Mouse (Mus musculus) left cerebral cortex, postnatal 14 days (tissue): Measurements from ENCODE around the gene Ttc9. TPM values are rescaled to one million over a fixed set of nuclear protein-coding genes. Genes with fewer than 3 reads are reported as not detected.

Source experiments
- DNase-seq, 2 experiments: peaks; one replicate each; pipeline ENCODE4 v3.0.0; 2021 to 2022; ENCODE audit warnings: low spot score in 2 of 2, mixed read lengths in 1 of 2
- intact Hi-C: fragments of 180-260 bp; cut with DNase I; formaldehyde crosslinking; loops from one replicate; pipeline ENCODE4 v1.15.1; 2025
- long read RNA-seq, 2 experiments: library from polyadenylated mRNA; stranded (forward); transcript quantifications; one replicate each; pipeline ENCODE4 v2.0.0; 2021
- total RNA-seq, 2 experiments: library from RNA; stranded (reverse); gene quantifications; 2 replicates each; pipeline ENCODE4 v1.2.3; 2021

Gene Ttc9
- 10 to 100 TPM; 61.2 to 63.2 TPM for total RNA-seq
- long read RNA-seq, experiment 1, transcript Ttc9-201 (3 exons, 2,042 nt), result major isoform, 74 of 85 reads
- long read RNA-seq, experiment 1, partial matches to known transcripts, result 0 of 85 reads
- long read RNA-seq, experiment 1, other reads (novel, unspliced or antisense), result 11 of 85 reads
- long read RNA-seq, experiment 2, transcript Ttc9-201 (3 exons, 2,042 nt), result major isoform, 63 of 74 reads
- long read RNA-seq, experiment 2, partial matches to known transcripts, result 0 of 74 reads
- long read RNA-seq, experiment 2, other reads (novel, unspliced or antisense), result 11 of 74 reads

DNA sequence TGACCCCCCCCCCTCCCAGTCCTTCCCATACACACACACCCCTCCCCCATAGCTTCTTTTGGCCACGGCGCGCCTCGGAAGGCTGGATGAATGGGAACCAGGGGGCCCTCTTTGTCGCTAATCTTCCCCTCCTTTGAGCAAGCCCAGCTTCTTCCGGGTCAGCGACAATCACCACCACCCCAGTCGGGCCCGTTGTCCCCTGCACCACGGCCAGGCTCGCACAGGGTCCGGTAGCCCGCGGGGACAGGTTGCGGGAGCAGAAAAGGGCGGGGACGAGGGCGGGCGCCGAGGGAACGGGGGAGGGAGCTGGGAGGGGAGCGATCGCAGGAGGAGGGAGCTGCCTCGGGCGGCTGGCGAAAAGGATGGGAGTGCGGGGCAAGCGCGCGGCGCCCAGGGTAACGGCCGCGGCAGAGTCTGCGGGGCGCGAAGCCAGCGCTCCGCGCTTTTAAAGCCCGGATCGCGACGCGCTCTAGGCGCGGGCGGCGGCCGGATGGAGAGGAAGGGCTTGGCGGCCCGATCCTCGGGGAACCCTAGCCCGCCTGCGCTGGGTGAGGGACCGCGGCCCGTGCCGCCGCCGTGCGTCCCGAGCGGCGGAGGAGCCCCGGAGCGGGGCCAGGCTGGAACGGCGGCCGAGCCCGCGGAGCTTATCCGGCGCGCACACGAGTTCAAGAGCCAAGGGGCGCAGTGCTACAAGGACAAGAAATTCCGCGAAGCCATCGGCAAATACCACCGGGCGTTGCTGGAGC lies at the start of gene Ttc9:
Ttc9 (plus strand) TSS at position 335 of the 746 bp plus-strand sequence.
- peak; percentile 49 to 57 for DNase-seq
- intact Hi-C loops, result no loop called here

GRCm38 (mm10) chr12:81594902-81595671 lies 36.0 kb upstream of the Ttc9 start, which contains the start of gene Med6:
Med6 (minus strand) TSS chr12:81595008.
- DNase-seq, result peak; percentile 90 to 91
- intact Hi-C loops, result loop anchor here (10.0 kb wide), 1 partner anchor 100 kb away; no protein-coding TSS in a partner anchor

- DNase-seq, result no peak
- intact Hi-C loops, result loop anchor here (10.0 kb wide), 1 partner anchor 102 kb away; no protein-coding TSS in a partner anchor
Measured at GRCm38 (mm10) chr12:81596547-81597262, 34.3 kb upstream of the Ttc9 start.

DNA sequence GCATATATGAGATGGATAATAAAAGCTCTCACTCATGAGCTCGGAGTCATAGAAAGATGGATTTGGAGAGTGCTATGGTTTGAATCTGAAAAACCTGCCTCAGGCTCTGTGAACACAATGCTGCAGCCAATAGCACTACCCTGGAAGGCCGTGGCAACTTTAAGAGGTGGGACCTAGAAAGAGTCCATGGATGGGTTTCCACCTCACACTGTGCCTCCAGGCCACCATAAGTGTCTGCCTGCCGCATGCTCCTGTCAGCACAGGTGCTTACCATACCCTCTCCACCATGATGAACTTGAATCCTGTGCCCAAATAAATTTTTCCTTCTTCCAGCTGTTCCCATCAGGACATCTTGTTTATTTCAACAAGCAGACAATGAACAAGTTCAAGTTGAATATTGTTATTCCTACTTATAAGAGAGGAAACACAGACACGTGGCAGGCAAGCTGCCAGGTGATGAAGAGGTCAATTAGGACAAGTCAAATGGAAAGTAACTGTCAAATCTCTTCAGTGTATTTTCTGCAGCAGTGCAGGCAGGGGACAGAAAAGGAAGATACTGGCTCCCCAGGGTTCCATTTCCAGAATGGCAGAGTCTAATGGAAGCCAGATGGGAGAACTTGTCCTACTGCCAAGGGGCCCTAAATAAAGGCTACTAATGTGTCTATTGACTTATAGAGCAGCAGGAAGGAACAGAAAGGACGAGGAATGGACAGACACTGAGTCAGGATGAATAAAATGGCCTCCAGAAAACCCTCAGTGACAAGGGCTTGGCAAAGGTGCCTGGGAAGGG lies 25.9 kb upstream of the Ttc9 start:
- intact Hi-C loops, result no loop called here

GRCm38 (mm10) chr12:81609445-81609844 lies 21.6 kb upstream of the Ttc9 start:
- intact Hi-C loops, result no loop called here
- no peak for DNase-seq

More for the DNA sequence above, 25.9 kb upstream of the Ttc9 start:
- no peak for DNase-seq

DNA sequence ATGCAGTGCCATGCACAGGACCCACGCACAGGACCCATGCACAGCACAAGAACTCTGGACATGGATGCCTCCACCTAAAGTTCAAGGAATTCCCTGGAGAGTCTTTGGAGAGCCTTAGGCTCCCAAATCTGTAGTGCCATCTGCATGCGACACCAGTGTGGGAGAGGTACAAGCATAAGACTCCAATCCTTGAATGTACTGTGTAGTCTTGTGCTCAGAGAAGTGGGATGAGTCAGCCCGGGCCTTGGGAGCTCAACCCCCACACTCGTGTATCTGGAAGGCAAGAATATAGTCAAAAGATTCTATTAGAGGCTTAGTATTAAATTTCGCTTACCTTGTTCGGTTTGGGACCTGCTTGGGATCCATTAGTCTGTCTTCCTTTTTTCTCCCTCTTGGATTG lies 15.2 kb upstream of the Ttc9 start:
- intact Hi-C loops, result loop anchor here (5.0 kb wide), 2 partner anchors 71 to 86 kb away; no protein-coding TSS in a partner anchor
- no peak for DNase-seq

- intact Hi-C loops, result loop anchor here (5.0 kb wide), 2 partner anchors 70 to 85 kb away; no protein-coding TSS in a partner anchor
- DNase-seq, result peak in 1 of 2 experiments; percentile 26
Measured at GRCm38 (mm10) chr12:81616980-81617379, 14.1 kb upstream of the Ttc9 start.

DNA sequence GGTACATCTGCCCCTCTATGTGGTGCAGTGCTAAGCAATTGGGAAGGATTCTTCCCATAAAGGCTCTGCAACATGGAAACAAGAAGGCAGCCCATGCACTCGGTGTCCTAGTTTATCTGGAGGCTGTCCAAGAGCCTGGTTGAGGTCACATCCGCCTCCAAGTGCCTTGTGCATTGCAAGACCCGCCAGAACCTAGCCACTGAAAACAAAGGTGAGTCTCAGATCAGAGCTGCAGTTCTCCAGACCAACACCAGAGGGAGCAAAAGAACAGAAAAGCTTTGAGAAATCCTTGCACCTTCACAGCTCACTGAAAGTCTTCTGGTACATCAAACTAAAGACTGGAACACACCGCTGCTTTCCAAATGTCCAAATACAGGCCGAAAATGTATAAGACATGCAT lies 11.7 kb upstream of the Ttc9 start:
- intact Hi-C loops, result loop anchor here (2.0 to 5.0 kb wide), 3 partner anchors 68 to 169 kb away; no protein-coding TSS in a partner anchor
- DNase-seq, result peak; percentile 79 to 86

DNA sequence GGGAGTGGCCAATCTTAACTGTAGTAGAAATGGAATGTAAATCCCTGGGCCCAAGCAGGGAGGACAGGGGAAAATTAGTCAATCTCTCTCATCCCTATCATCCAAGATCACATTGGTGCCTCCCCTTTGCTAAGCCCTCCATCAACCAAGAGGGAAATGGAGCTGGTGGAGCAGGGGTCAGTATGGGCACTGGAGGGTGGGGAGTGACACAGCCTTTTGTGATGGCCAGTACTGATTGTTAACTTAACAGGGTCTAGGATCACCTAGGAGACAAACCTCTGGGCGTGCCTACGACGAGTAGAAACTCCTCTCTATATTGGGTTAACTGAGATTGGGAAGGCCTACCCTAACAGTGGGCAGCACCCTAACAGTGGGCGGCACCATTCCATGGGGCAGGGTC lies 7.7 kb upstream of the Ttc9 start:
- intact Hi-C loops, result no loop called here

GRCm38 (mm10) chr12:81626226-81626861 lies 4.7 kb upstream of the Ttc9 start:
- DNase-seq, result no peak
- intact Hi-C loops, result no loop called here

More for the DNA sequence above, 7.7 kb upstream of the Ttc9 start:
- DNase-seq, result no peak

DNA sequence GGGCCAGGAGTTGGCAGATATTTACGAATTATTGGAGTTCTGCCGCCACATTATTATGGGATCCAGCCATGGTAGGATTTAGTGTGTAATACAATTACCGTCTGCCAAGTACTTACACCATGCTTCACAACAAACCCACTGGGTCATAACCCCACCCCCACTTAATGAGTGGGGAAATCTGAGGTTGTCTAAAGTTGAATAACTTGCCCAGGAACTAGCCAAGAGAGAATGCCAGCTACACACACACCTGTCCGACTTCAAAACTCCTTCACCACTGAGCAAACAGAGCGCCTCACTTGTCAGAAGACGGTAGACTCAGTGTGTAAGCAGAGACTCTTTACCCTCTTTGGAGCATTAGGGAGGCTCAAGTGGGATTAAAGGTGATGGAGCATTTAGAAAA lies 3.6 kb upstream of the Ttc9 start:
- DNase-seq, result no peak
- intact Hi-C loops, result no loop called here

DNA sequence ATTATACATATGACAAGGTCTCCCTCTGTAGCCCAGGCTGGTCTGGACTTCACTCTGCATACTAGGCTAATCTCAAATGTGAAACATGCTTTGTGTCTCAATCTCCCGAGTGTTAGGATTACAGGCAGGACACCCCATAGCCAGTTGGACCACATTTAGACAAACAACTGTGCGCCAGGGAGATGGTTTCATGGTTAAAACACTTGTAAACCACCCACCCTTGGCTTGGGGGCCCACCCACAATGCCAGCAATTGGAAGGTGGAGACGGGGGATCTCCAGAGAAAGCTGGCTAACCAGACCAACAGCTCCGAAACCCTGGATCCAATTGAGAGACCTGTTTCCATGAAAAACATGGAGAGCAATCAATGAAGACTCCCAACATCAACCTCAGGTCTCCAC lies 3.0 kb upstream of the Ttc9 start:
- intact Hi-C loops, result no loop called here
- DNase-seq, result no peak

- peak; percentile 71 to 84 for DNase-seq
- intact Hi-C loops, result no loop called here
Measured at GRCm38 (mm10) chr12:81630520-81630914, 532 bp upstream of the Ttc9 start.

DNA sequence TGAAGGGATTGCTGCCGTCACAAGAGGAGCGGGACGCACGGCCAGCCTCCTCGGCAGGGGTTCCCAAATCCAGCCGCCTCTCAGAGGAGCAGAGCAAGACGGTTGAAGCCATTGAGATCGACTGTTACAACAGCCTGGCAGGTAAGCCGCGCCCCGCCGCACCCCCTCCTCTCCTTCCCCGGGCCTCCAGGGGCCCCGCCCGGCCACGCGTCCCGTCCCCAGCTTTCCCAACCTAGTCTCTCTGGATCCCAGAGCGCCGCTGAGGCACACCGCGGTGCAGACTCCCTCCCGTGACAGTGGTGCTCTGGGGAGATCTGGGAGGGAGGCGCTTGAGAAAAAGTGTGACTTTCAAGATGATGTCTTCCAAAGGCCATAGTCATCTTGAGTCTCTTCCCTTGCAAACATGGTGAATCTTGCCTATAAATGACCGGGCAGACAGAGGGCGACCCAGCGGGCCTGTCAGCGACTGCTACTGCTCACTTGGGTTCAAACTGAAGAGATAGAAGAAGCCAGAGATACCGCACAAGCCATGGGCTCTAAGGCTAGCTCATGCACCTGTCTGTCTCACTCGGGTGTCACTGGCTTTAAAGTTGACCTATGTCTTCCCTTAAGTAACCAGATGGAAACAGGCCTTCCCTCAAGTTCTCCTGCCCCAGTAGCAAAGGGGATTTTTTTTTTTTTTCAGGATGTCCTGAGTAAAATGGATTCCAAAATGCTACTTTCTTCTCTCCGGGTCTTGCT lies 782 bp downstream of the Ttc9 start:
- intact Hi-C loops, result no loop called here
- peak in 1 of 2 experiments; percentile 46 for DNase-seq

- DNase-seq, result no peak
- intact Hi-C loops, result no loop called here
Measured at GRCm38 (mm10) chr12:81633246-81633645, 2.2 kb downstream of the Ttc9 start.

DNA sequence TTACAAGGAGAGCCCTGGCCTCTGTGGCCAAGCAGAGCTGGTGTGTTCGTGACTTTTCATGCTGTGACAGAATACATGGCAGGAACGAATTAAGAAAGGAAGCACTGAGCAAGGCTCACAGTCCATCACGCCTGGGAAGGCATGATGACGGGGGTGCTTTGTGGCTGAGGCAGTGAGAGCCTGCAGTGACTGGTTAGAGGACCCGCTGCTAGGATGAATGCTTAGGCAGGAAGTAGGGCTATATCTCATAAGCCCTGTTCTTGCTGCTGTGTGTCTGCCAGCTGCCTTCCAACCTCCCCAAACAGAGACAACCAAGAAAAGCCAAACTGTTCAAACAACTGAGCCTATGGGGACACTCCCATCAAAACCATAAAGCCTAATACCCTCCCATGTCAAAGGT lies 9.6 kb downstream of the Ttc9 start:
- intact Hi-C loops, result no loop called here
- no peak for DNase-seq

DNA sequence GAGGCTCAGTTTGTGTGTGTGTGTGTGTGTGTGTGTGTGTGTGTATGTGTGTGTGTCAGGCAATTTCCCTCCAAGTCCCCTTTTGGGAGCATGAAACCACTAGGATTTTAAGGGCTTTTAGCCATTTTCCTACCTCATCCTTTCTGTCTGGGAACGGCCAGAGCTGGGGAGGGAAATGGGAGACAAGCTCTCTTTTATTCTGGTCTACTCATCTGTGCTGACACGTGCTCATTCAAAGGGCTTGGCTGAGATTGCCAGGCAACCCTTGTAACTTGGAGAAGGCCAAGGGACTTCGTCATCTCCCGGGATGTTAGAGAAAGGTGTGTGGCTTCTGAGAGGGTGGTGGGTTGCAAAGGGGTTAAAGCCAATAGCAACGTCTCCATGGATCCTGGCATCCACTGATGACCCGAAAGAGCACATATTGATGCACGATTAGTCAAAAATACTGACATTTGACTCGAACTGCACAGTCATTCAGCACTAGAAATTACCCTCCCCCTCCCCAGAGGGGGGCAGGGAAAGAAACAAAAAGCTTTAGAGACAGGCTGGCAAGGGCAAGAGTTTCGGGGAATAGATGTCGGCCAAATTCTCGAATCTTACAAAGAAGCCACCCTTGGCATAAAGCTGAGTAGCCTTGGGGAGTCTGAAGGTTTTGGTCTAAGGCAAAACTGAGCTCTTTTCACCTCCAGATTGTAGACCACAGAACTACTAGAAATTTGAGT lies 11.5 kb downstream of the Ttc9 start:
- DNase-seq, result no peak
- intact Hi-C loops, result no loop called here
